Mouse (Mus musculus) bone marrow, adult 2 months (tissue): Measurements from ENCODE around the gene Fat1. TPM values are rescaled to one million over a fixed set of nuclear protein-coding genes. Genes with fewer than 3 reads are reported as not detected.

Experiments used
- H3K27ac ChIP-seq: fragments of 200-500 bp; 2 replicates; pipeline ENCODE4 v1.5.1; 2012; ENCODE audit warnings: low read depth, mild to moderate bottlenecking, control low read depth, inconsistent platforms, low read length; ENCODE audit not compliant: control insufficient read depth, poor library complexity, insufficient read depth
- H3K4me1 ChIP-seq: fragments of 200-500 bp; 2 replicates; pipeline ENCODE4 v1.6.1; 2011; ENCODE audit warnings: low read length; ENCODE audit not compliant: control insufficient read depth, insufficient read depth
- H3K4me3 ChIP-seq: fragments of 200-500 bp; replicated peaks from 2 replicates; pipeline ENCODE3; 2011; ENCODE audit warnings: mild to moderate bottlenecking, low read depth, low read length, control low read depth; ENCODE audit not compliant: control insufficient read depth
- CTCF ChIP-seq: fragments of 200-500 bp; IDR thresholded peaks from 2 replicates; pipeline ENCODE4 v1.5.1; 2011; ENCODE audit warnings: low read length, control low read depth; ENCODE audit not compliant: control insufficient read depth, insufficient read depth
- POLR2A ChIP-seq: fragments of 200-500 bp; IDR thresholded peaks from 2 replicates; pipeline ENCODE4 v1.6.1; 2011; ENCODE audit warnings: low read depth, mild to moderate bottlenecking, control low read depth, low read length, borderline replicate concordance; ENCODE audit not compliant: control insufficient read depth
- WGBS: fragments of 180-500 bp; shearing (Covaris S2); methylation state at CpG from one replicate; pipeline ENCODE4 v1.1.7; 2018; 5-methylcytosine and 5-hydroxymethylcytosine counted together
- polyA plus RNA-seq: library from polyadenylated mRNA; stranded (reverse); fragments of >200 nt; gene quantifications from 2 replicates; pipeline ENCODE4 v1.2.4, GENCODE M21; 2011; ENCODE audit warnings: low replicate concordance; ENCODE audit not compliant: missing spikeins, insufficient read depth, insufficient read length

The Fat1 gene
- polyA plus RNA-seq, 1 experiment: 5.9 TPM

GRCm38 (mm10) chr8:44932546-44933342 is 2.5 kb upstream of the Fat1 start:
- H3K4me1 ChIP-seq: no peaks in the 10 kb centered on the region
- no peak overlapping the region for H3K27ac ChIP-seq
- TF ChIP-seq POLR2A (no peak), CTCF (no peak)
- WGBS: 79% methylated on average over 9 of the region's 9 CpGs
- H3K4me3 ChIP-seq: no peak overlapping the region

GRCm38 (mm10) chr8:44933478-44933877 is 1.8 kb upstream of the Fat1 start:
- WGBS: 55% methylated on average over 6 of the region's 6 CpGs
- H3K27ac ChIP-seq: no peak overlapping the region
- no peaks in the 10 kb centered on the region for H3K4me1 ChIP-seq
- no peak overlapping the region for H3K4me3 ChIP-seq
- TF ChIP-seq CTCF (no peak), POLR2A (no peak)

- no peak overlapping the region for H3K27ac ChIP-seq
- WGBS: 5% methylated on average over 13 of the region's 13 CpGs
- H3K4me3 ChIP-seq: no peak overlapping the region
- TF ChIP-seq POLR2A (no peak), CTCF (no peak)
- H3K4me1 ChIP-seq: no peaks in the 10 kb centered on the region
Measured at GRCm38 (mm10) chr8:44934416-44934815, 831 bp upstream of the Fat1 start.

- Histone ChIP-seq H3K4me3 (no peak overlapping the region), H3K27ac (no peak overlapping the region), H3K4me1 (no peaks in the 10 kb centered on the region)
- TF ChIP-seq POLR2A: no peak
- TF ChIP-seq CTCF: peak; percentile 21; the same call in 1 of the 2 replicates
- 2% methylated on average over 24 of the region's 24 CpGs for WGBS
Measured at GRCm38 (mm10) chr8:44935741-44936140, 494 bp downstream of the Fat1 start.

- Histone ChIP-seq H3K4me3 (no peak overlapping the region), H3K4me1 (no peaks in the 10 kb centered on the region), H3K27ac (no peak overlapping the region)
- TF ChIP-seq POLR2A: no peak
- no peak for TF ChIP-seq CTCF
- WGBS: 5% methylated on average over 16 of the region's 16 CpGs
Measured at GRCm38 (mm10) chr8:44936481-44936961, 1.3 kb downstream of the Fat1 start.

- WGBS: 2% methylated on average over 34 of the region's 34 CpGs
- no peak overlapping the region for H3K4me3 ChIP-seq
- no peaks in the 10 kb centered on the region for H3K4me1 ChIP-seq
- TF ChIP-seq CTCF (no peak), POLR2A (no peak)
- no peak overlapping the region for H3K27ac ChIP-seq
Measured at GRCm38 (mm10) chr8:44937141-44937825, 2.0 kb downstream of the Fat1 start.

- WGBS: 1% methylated on average over 87 of the region's 87 CpGs
Measured at GRCm38 (mm10) chr8:44937905-44938642, 2.8 kb downstream of the Fat1 start.

GRCm38 (mm10) chr8:44938643-44938979 is 3.4 kb downstream of the Fat1 start:
- Histone ChIP-seq H3K27ac (no peak overlapping the region), H3K4me1 (no peaks in the 10 kb centered on the region), H3K4me3 (no peak overlapping the region)
- WGBS: 5% methylated on average over 12 of the region's 12 CpGs
- TF ChIP-seq POLR2A (no peak), CTCF (no peak)

More at GRCm38 (mm10) chr8:44937905-44938642, 2.8 kb downstream of the Fat1 start:
- peak overlapping the region; percentile 7 for H3K4me3 ChIP-seq
- TF ChIP-seq POLR2A (no peak), CTCF (no peak)
- H3K27ac ChIP-seq: no peak overlapping the region; the same call in 1 of the 2 replicates
- H3K4me1 ChIP-seq: no peaks in the 10 kb centered on the region
